In the genomic region with DNA sequence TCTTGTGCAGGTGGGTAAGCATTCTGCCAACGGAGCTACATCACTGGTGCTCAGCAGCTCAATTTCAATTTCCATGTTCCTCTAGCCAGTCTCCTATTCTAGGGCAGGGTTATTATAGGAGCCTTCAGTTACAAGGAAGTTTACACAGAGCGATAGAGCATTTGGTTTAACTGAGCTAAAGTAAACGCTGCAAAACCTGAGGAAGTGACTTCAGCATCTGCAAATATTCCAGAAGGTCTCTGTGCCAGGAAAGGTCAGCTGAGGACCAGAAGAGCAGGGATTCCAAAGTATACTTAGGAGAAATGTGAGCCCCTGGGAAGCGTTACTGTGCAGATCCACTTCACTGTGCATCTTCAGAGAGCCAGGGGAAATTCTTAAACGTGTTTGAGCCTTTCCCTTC, we compare ENCODE assay signal across 17 mouse cellular contexts. TPM values are rescaled to one million over a fixed set of nuclear protein-coding genes. Genes with fewer than 3 reads are reported as not detected.
DNase-seq lines count a peak whose midpoint lies in the region; ATAC-seq and TF ChIP-seq lines count a peak whose summit lies in the region.
"Had no signal": no experiment of that assay in that cellular context is flagged by ENCODE, and none has a peak within 500 bp of the region (broad histone marks: within the 10 kb centered on the region; RNA-seq: fewer than 3 reads in every experiment).

No protein-coding gene starts in this region.

- H3K4me2 ChIP-seq in heart, embryonic 11.5 days, result no peak overlapping the region
- no peak overlapping the region for H3K4me2 ChIP-seq in embryonic facial prominence, embryonic 14.5 days (ENCODE audit: low read depth, low read length)
- H3K4me2 ChIP-seq: liver, embryonic 13.5 days; neural tube, embryonic 12.5 days had no signal

- no peak for TF ChIP-seq EP300 in heart, adult 2 months (IDR thresholded peaks at IDR 0.05; ENCODE audit: insufficient read depth, low read depth, low read length)

- no peaks in the 10 kb centered on the region for H3K36me3 ChIP-seq in heart, adult 2 months (ENCODE audit: control insufficient read depth, insufficient read depth, low read length)
- no peaks in the 10 kb centered on the region for H3K36me3 ChIP-seq in heart, embryonic 11.5 days (ENCODE audit: control insufficient read depth, insufficient read depth, low read length)
- no peaks in the 10 kb centered on the region for H3K36me3 ChIP-seq in embryonic facial prominence, embryonic 14.5 days (ENCODE audit: control insufficient read depth, insufficient read depth, low read length)
- H3K36me3 ChIP-seq: G1E; hindbrain, embryonic 10.5 days; liver, embryonic 13.5 days; neural tube, embryonic 12.5 days had no signal

- no peaks in the 10 kb centered on the region for H3K27me3 ChIP-seq in heart, adult 2 months (ENCODE audit: control insufficient read depth, insufficient read depth, low read length)
- H3K27me3 ChIP-seq in heart, embryonic 11.5 days (ENCODE audit: control insufficient read depth, insufficient read depth, low read length), result no peaks in the 10 kb centered on the region
- H3K27me3 ChIP-seq in embryonic facial prominence, embryonic 14.5 days (replicated peaks; ENCODE audit: control insufficient read depth, insufficient read depth, low read length), result no peaks in the 10 kb centered on the region

- H3K27ac ChIP-seq in heart, adult 2 months, result peak overlapping the region; percentile 67
- H3K27ac ChIP-seq in heart, embryonic 11.5 days (ENCODE audit: low read depth, low read length), result no peak overlapping the region
- no peak overlapping the region for H3K27ac ChIP-seq in embryonic facial prominence, embryonic 14.5 days (replicated peaks; ENCODE audit: low read depth, low read length)
- H3K27ac ChIP-seq: hindbrain, embryonic 10.5 days; liver, embryonic 13.5 days; neural tube, embryonic 12.5 days had no signal

- WGBS in heart, adult 2 months, result 13% methylated on average over 5 of the region's 5 CpGs
- 41% methylated on average over 5 of the region's 5 CpGs for WGBS in heart, embryonic 11.5 days (ENCODE audit: insufficient replicate concordance)
- 23% methylated on average over 5 of the region's 5 CpGs for WGBS in embryonic facial prominence, embryonic 14.5 days

- H3K9ac ChIP-seq in heart, adult 2 months (ENCODE audit: low read depth, low read length), result peak overlapping the region; percentile 37; the same call in 1 of the 2 replicates
- H3K9ac ChIP-seq in heart, embryonic 11.5 days (ENCODE audit: low read depth, low read length), result no peak overlapping the region
- no peak overlapping the region for H3K9ac ChIP-seq in embryonic facial prominence, embryonic 14.5 days (ENCODE audit: low read depth, low read length)
- H3K9ac ChIP-seq: liver, embryonic 13.5 days; neural tube, embryonic 12.5 days had no signal

- H3K79me2 ChIP-seq in heart, adult 2 months (replicated peaks; ENCODE audit: control insufficient read depth, insufficient read depth, low read length), result no peaks in the 10 kb centered on the region

- DNase-seq in heart, adult 2 months, result peak in 1 of 2 experiments; percentile 48
- peak; percentile 43 for DNase-seq in NIH3T3 (ENCODE audit: low read depth)
- DNase-seq in embryonic facial prominence, embryonic 14.5 days (ENCODE audit: low spot score), result peak; percentile 60
- DNase-seq in lung, postnatal 25 days (ENCODE audit: low spot score), result peak; percentile 84
- DNase-seq in adrenal gland, postnatal 14 days, result no peak
- DNase-seq in ovary, postnatal 36 days (ENCODE audit: low spot score), result no peak
- DNase-seq: adrenal gland, adult 2 months; cerebellum, adult 2 months; kidney, postnatal 14 days; liver, embryonic 13.5 days; thymus, postnatal 14 days had no signal

- TF ChIP-seq POLR2A in heart, adult 2 months (IDR thresholded peaks at IDR 0.05; ENCODE audit: insufficient read depth, low read depth, low read length), result no peak

- no peaks in the 10 kb centered on the region for H3K9me3 ChIP-seq in heart, embryonic 11.5 days (replicated peaks; ENCODE audit: control insufficient read depth, low read length)
- no peaks in the 10 kb centered on the region for H3K9me3 ChIP-seq in embryonic facial prominence, embryonic 14.5 days (ENCODE audit: control insufficient read depth, low read length)
- H3K9me3 ChIP-seq: G1E; hindbrain, embryonic 10.5 days; liver, embryonic 13.5 days; neural tube, embryonic 12.5 days had no signal

- peaks cover 26% of the 10 kb centered on the region for H3K4me1 ChIP-seq in heart, adult 2 months (ENCODE audit: control insufficient read depth, insufficient read depth, low read length)
- H3K4me1 ChIP-seq in heart, embryonic 11.5 days (ENCODE audit: control insufficient read depth, insufficient read depth, low read length), result peaks cover 5% of the 10 kb centered on the region; the same call in 1 of the 2 replicates
- peaks cover 5% of the 10 kb centered on the region; the same call in 1 of the 2 replicates for H3K4me1 ChIP-seq in embryonic facial prominence, embryonic 14.5 days (ENCODE audit: control insufficient read depth, insufficient read depth, low read length)
- H3K4me1 ChIP-seq: neural tube, embryonic 12.5 days had no signal

- intact Hi-C loops in heart, adult 2 months (cut with DNase I), result no loop called here

- no peak overlapping the region for H3K4me3 ChIP-seq in heart, adult 2 months
- no peak overlapping the region for H3K4me3 ChIP-seq in heart, embryonic 11.5 days (ENCODE audit: low read depth, low read length)
- H3K4me3 ChIP-seq in embryonic facial prominence, embryonic 14.5 days (ENCODE audit: low read depth, low read length), result no peak overlapping the region
- H3K4me3 ChIP-seq: hindbrain, embryonic 10.5 days; liver, embryonic 13.5 days; neural tube, embryonic 12.5 days had no signal

- no peak for TF ChIP-seq CTCF in heart, adult 2 months (IDR thresholded peaks at IDR 0.05)

- no peak for ATAC-seq in heart, embryonic 11.5 days (replicated peaks; ENCODE audit: insufficient number of reproducible peaks, low FRiP score, low TSS enrichment)
- no peak for ATAC-seq in embryonic facial prominence, embryonic 14.5 days (ENCODE audit: low read depth)
- no peak for ATAC-seq in erythroblast, adult 5-6 weeks (replicated peaks; ENCODE audit: low FRiP score, poor library complexity, severe bottlenecking)
- ATAC-seq: forebrain, embryonic 14.5 days had no signal

RNA-seq across cellular contexts. Expression of gene Gm12216, which starts 5.4 kb away (rescaled TPM):
- 1 to 10 TPM; 2.6 TPM for total RNA-seq in heart, adult 2 months (2021)
- 4.4 and 5.5 TPM in 2 replicates for polyA plus RNA-seq in heart, adult 2 months (2012; rRNA removed)
- 0.63 TPM in 1 of 2 replicates, not detected in the other for polyA plus RNA-seq in heart, embryonic 11.5 days (2014; fragmentation: Nextera tagmentation; extraction: Ambion mirVana)
- 0.47 and 0.63 TPM in 2 replicates for polyA plus RNA-seq in embryonic facial prominence, embryonic 14.5 days (2014; fragmentation: Nextera tagmentation; extraction: Ambion mirVana)
- total RNA-seq in erythroblast, adult 5-6 weeks (2015; ENCODE audit: low replicate concordance), result not detected in 2 replicates
- 0.17 TPM in 1 of 2 replicates, not detected in the other for total RNA-seq in erythroblast, adult 5-6 weeks (2017; ENCODE audit: low replicate concordance)
- 4.6 and 6.0 TPM in 2 replicates for total RNA-seq in adrenal gland, postnatal 14 days (2021)
- polyA plus RNA-seq: forebrain, embryonic 14.5 days; G1E; neural tube, embryonic 12.5 days had no signal

RNA-seq across cellular contexts. Expression of gene Slc22a5, which starts 37.8 kb away (rescaled TPM):
- total RNA-seq in heart, adult 2 months (2021), result 10 to 100 TPM; 20.9 to 23.7 TPM
- polyA plus RNA-seq in heart, adult 2 months (2012; rRNA removed), result 21.6 and 31.4 TPM in 2 replicates
- polyA plus RNA-seq in heart, embryonic 11.5 days (2014; fragmentation: Nextera tagmentation; extraction: Ambion mirVana), result 8.1 and 9.2 TPM in 2 replicates
- polyA plus RNA-seq in embryonic facial prominence, embryonic 14.5 days (2014; fragmentation: Nextera tagmentation; extraction: Ambion mirVana), result 9.0 and 10.2 TPM in 2 replicates
- total RNA-seq in erythroblast, adult 5-6 weeks (2015; ENCODE audit: low replicate concordance), result 2.1 and 2.7 TPM in 2 replicates
- 2.0 and 2.4 TPM in 2 replicates for total RNA-seq in erythroblast, adult 5-6 weeks (2017; ENCODE audit: low replicate concordance)
- 42.5 and 48.6 TPM in 2 replicates for total RNA-seq in adrenal gland, postnatal 14 days (2021)

Comparison
In these comparisons a context has a peak if more than half of its experiments do, and no peak if none do; other contexts are left out.
1. DNase-seq: peak in NIH3T3 (single experiment), embryonic facial prominence, embryonic 14.5 days (single experiment) and lung, postnatal 25 days (single experiment); none in adrenal gland, postnatal 14 days (single experiment) and ovary, postnatal 36 days (single experiment).
2. RNA of gene Slc22a5, which starts 37.8 kb away (total RNA-seq): 42.5 to 48.6 TPM in adrenal gland, postnatal 14 days and 20.9 to 23.7 TPM in heart, adult 2 months; 2.0 to 2.7 TPM in erythroblast, adult 5-6 weeks; every median in the first group is over 4 times any median in the second.